Mouse (Mus musculus): Measurements from ENCODE around the gene Fancd2.

Gene Fancd2

DNA sequence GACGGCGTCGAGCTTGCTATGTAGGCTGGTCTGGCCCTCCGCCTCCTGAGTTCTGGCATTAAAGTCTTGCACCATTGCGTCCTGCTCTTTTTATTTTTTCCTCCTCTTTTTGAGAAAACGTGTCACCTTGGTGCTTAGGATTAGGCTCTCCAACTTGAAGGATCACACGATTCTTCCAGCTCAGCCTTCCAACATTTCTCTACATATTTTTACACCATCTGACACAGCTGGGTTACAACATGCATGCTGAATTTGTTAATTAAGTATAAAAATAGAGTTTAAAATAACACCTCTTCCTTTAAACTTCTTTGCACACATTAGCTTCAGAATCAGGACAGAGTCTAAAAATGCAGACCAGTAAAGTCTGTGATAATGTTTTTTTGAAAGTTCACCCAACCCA, 77.8 kb downstream of the Fancd2 start:
- DNase-seq (ENCODE audit: low spot score in 2 of 2) = no peak

DNA sequence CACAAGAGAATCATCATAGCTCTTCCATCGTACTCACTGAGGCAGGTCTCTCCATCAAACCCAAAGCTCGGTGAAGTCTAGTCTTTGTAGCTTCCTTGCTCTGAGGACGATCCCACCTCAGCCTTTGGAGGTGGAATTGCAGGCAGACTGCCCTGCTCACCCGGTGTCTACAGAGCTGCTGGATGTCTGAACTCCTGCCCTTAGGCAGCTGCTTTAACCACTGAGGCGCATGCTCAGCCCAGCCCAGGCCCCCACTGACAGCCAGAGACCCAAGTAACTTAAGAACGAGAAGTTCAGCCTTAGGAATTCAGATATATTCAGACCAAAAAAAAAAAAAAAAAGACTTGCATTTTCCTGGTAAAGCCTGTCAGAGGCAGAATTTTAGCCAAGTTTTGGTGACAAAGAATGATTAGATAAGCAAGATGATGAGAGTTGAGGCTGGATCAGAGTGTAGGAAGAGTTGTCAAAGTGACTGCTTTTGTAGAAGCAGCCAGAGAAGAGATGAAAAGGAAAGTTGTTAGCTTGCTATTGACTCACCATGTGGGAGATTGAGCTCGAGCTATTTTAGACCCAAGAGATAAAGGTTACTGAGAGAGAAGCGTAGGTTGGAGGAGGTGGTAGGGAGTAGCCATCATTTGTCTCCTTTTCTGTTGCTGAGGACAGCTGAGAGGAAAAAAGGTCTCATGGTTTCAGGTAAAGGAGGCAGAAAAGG, 80.9 kb downstream of the Fancd2 start:
- DNase-seq (ENCODE audit: low spot score in 2 of 2) = no peak

DNA sequence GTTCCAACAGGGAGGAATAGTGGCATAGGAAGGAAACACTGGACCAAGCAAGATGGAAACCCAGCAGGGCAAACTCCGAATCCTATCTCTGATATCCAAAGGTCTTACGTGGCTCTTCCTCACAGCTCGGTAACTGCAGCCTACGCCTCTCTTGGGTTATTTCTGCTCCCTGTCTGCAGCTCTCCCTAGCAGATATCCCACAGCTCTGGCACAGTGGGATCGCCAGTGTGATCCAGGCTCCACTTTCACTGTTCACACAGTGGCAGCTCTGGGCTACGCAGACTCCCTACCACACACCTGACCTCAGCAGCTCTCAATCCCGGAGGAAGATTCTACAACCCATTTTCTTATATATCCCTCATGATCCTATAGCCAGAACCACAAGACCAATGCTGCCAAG, 82.7 kb downstream of the Fancd2 start:
- no peak for DNase-seq (ENCODE audit: low spot score in 2 of 2)

DNA sequence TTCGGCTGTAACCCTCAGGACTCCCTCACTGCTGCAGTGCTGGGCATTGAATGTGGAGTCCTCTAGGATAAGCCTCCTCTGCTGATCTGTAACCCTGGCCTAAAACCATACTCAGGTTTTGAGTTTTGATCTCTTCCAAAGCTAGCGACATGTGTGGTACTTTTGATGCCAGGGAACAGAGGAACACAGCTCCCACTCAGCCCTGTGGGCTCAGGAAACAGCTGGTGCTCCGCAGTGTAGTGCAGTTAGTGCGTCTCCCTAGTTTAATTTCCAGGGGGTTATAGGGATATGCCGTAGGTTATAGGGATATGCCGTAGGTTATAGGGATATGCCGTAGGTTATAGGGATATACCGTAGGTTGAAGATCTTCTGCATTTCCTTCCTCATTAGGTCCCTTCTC, 83.5 kb downstream of the Fancd2 start:
- no peak for DNase-seq (ENCODE audit: low spot score in 2 of 2)

DNA sequence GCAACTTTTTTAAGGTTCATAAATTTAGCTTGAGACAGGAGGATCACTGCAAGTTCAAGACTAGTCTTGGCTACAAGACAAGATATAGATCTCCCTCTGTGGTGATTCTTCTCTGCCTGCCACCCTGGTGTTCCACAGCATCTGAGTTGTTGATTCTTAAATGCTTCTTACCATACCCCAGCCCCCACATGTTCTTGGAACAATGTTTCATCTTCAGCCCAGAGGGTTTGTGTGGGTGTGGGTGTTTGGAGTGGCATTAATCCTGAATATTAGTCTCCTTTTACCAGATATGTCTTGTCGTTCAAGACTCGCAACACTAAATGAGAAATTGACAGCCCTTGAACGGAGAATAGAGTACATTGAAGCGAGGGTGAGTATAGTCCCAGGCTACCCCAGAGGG, 84.0 kb downstream of the Fancd2 start:
- no peak for DNase-seq (ENCODE audit: low spot score in 2 of 2)

DNA sequence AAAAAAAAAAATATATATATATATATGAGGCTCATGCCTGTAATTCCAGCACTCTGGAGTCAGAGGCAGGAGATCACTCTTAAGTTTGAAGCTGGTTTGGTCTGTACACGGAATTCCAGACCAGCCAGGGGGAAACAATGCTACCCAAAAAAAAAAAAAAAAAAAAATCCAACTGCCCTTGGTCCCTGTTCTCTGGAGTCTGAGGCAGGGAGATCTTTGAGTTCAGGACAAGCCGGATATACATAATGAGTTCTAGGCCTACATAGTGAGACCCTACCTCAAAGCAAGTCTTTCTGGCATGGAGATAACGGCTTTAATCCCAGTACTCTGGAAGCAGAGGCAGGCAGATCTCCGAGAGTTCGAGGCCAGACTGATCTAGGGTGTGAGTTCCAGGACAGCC, 91.9 kb downstream of the Fancd2 start:
- DNase-seq (ENCODE audit: low spot score in 2 of 2) = no peak

DNA sequence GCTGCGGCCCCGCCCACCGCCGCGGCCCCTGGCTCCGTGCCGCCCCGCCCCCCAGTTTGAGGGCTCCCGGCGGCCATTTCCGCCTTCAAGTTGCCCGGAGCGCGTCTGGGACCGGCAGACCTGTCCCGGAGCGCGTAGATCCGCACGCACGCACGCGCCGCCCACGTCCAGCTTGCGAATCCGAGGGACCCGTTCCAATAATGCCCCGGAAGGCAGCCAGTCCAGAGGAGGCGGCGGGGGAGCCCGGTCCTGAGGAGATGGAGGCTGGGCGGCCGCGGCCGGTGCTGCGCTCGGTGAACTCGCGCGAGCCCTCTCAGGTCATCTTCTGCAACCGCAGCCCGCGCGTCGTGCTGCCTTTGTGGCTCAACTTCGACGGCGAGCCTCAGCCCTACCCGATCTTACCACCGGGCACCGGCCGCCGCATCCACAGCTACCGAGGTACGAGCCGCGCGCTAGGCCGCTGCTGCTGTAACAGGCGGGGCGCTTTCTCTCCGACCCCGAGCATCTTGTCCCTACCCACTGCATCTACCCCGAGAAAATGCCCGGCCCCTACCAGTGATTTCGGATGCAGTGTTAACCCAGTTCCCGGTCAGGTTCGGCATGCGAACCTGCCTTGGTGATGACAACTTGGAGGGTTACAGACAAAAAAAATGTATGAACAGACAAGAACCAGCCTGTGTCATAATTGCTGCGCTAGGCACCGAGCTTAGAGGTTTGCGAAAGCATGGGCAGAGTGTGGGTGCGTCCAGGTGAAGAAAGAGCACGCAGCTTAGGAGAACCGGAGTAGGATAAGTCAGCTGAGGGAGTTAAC, 92.7 kb downstream of the Fancd2 start, which contains the start of gene Vhl:
Gene Vhl, plus strand, starts transcription at position 19 of the 811 bp plus-strand sequence.
- DNase-seq (ENCODE audit: low spot score in 2 of 2) = peak; percentile 82 to 86

DNA sequence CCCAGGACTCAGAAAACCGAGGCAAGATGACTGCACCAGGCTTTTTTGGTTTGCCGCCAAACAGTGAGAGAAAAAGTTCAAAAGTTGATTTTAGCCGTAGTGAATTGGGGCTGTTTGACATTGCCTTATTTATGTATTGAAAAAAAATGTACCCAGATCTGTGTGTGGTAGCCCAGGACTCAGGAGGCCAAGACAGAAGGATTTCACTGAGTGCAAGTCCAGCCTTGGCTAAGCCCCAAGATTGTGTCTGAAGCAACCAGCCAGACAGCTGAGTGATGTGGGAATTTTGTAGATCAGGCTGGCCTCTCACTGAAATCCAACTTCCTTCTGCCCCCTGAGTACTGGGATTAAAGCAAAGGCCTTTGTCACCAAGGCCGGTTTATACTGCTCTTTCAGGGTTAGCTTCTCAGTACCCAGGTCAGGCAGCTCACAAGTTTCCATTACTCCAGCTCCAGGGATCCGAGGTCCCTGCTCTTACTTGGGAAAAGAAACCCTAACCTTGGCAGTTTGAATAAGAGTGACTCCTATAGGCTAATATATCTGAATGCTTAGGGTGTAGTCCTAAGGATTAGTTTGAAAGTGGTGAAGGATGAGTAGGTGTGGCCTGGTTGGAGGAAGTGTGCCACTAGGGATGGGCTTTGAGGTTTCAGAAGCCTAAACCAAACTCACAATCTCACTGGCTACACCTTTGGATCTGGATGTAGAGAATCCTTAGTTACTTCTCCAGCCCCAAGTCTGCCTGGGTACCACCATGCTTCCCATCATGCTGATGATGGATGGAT, 93.7 kb downstream of the Fancd2 start:
- no peak for DNase-seq (ENCODE audit: low spot score in 2 of 2)

DNA sequence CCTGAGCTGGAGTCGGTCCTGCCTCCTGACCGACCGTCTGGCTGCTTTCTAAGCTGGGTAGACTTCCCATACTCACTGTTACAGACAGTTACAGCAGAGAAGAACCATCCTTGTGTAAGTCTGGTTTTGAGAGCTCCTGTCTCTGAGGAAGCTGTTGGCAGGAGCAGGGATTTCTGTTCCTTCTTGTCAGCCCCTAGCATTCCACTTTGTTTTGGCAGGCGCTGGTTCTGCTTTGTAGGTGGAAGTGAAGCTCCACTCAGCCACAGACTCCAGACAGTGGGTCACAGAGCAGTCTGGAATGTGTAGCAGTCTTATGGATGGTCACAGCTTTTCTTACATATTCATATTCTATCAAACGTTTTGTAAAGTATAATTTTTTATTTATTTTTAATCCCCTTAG, 98.8 kb downstream of the Fancd2 start:
- no peak for DNase-seq (ENCODE audit: low spot score in 2 of 2)

DNA sequence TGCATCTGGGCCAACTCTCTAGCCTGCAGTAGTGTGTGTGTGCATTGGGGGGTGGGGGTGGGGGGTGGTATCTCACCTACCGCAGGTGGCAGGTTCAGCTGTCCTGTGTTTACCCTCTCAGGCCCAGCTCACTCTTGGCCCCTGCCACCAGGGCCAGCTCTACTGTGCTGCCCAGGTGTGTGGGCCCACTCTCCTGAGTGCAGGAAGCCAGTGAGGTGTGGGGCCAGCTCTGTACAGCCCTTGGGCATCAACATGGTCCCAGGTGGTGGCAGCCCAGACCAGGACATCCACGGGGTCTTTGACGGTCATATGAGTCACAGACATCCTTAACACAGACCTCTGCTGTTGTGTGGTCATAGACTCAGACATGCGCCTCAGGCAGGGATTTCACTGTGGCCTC, 101.4 kb downstream of the Fancd2 start:
- no peak for DNase-seq (ENCODE audit: low spot score in 2 of 2)

DNA sequence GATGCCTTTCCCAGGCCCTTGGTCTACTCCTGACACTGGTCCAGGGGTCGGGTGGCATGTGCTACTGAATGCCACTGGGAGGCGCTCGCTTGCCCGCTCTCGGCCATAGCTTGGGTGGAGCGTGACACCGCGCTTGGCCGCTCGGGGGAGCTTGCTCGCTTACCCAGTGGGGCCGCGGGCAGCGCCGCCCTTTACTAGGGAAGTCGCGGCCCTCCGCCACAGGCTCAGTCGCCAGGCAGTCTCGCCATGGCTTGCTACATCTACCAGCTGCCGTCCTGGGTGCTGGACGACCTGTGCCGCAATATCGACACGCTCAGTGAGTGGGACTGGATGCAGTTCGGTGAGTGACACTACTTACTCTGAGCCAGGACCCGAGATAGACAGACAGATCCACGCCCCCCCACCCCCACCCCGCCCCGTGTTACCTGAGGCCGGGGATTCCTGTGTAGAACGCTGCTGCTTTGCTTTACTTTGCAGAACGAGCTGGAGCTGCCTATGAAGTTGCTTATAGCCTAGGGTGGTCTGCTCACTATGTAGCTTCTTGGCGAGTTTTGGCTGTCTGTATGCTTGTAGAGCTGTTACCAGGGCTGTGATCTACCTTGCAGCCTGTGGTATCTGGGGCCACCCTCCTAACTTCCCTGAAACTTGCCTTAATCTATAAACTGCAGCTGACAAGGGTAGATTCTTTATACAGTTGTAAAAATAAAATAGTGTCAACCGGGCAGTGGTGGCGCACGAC, 107.0 kb downstream of the Fancd2 start, which contains the start of gene Irak2:
Gene Irak2, plus strand, starts transcription at position 166 of the 739 bp plus-strand sequence.
- DNase-seq (ENCODE audit: low spot score in 2 of 2) = peak; percentile 94

DNA sequence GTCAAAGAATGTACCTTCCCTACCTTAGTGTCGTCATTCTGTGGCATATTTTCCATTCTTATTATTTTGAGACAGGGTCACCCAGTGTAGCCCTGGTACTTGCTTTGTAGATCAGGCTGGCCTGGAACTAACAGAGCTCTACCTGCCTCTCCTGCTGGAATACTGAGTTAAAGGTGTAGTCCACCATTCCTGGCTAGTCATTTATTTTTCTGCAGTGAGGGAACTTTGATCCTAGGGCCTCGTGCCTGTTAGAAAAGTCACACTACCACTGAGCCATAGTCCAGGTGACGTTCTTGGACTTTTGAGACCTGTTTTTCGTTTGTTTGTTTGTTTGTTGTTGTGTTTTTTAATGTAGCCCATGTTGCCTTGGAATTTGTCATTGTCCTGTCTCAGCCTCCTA, 107.7 kb downstream of the Fancd2 start:
- no peak for DNase-seq (ENCODE audit: low spot score in 2 of 2)

DNA sequence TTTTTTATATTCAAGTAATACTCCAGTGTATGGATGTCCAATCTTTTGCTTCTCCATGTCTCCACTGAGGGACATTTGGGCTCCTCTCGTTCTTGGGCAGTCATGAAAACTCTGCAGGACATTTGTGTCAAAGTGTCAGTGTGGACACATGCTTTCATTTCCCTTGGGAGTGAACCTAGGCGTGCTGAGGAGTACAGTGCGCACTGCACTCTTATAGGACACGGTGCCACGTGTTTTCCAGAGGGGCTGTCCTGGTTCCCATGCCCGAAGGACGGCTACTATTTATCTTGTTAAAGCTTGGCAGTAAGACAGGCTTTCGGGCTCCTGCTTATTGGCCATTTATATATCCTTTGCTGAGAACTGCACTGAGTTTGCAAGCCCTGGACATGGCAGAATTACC, 111.1 kb downstream of the Fancd2 start:
- DNase-seq (ENCODE audit: low spot score in 2 of 2) = no peak

DNA sequence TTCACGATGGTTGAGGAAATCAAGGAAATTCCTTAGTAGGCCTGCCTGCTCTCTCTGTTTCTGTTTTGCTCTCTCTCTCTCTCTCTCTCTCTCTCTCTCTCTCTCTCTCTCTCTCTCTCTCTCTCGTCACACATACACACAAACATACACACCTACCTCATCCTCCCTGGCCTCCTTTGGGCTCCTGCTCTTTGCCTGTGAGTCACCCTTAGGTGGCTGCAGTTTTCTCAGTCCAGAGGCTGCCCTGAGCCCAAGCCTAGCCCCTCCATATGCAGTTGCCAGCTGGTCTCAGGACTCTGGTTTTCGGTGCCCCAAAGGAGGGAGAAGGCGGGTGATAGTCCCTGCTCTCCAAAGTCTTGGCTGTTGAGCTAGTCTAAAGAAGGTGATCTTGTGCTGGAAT, 111.5 kb downstream of the Fancd2 start:
- no peak for DNase-seq (ENCODE audit: low spot score in 2 of 2)

DNA sequence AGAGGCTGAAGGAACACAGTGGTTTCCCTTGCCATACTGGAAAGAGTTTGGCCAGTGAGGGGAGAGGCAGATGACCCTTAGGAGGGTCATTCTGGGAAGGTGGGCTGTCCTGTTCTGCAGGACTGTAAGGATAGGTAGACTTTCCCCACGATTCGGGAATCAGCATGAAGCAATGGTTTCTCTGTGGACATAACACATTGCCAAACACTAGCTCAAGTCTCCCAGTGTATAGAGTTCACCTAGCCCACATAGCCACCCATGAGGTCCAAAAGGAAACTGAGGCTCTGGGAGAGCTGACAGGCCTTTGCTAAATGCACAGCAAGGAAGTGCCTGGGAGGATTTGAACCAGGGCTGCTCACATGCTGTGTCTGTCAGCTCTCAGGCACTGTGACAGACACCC, 112.5 kb downstream of the Fancd2 start:
- DNase-seq (ENCODE audit: low spot score in 2 of 2) = no peak

DNA sequence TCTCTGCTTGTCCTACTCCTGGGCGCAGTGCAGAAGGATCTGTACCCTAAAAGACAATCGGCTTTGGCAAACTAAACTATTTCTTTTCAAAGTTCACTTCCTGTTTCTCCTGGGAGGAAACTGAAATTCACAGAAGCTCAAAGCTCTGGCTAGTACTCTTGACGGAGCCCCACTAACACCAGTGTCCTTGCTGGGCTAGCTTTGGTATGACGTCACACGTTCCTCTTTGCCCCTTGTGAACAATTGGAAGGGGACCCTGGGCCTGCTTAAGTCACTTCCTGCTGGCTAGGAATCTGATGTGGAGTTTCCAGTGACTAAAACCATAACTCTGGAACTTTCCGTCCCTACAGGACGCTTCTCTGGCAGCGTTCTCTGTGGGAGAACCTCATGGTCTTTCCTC, 113.3 kb downstream of the Fancd2 start:
- DNase-seq (ENCODE audit: low spot score in 2 of 2) = peak; percentile 28 to 39

Measured in spleen, postnatal 36 days (tissue).